Mouse (Mus musculus) kidney, adult 8-10 months (tissue): ENCODE results near the gene Dclk2.

Source experiments
- DNase-seq, 2 experiments: peaks; one replicate each; pipeline ENCODE4 v3.0.0; 2022

Dclk2 gene

GRCm38 (mm10) chr3:86839606-86840005 lies 81.0 kb downstream of the Dclk2 start:
- DNase-seq = no peak

- DNase-seq = no peak
Observed at GRCm38 (mm10) chr3:86837386-86837785, 83.3 kb downstream of the Dclk2 start.

- no peak for DNase-seq
Observed at GRCm38 (mm10) chr3:86835180-86835579, 85.5 kb downstream of the Dclk2 start.

GRCm38 (mm10) chr3:86834341-86834740 lies 86.3 kb downstream of the Dclk2 start:
- DNase-seq = no peak

GRCm38 (mm10) chr3:86832591-86833267 lies 87.9 kb downstream of the Dclk2 start:
- DNase-seq = no peak

- no peak for DNase-seq
Observed at GRCm38 (mm10) chr3:86832115-86832514, 88.5 kb downstream of the Dclk2 start.

GRCm38 (mm10) chr3:86827506-86827905 lies 93.1 kb downstream of the Dclk2 start:
- DNase-seq = no peak

- peak; percentile 57 to 73 for DNase-seq
Observed at GRCm38 (mm10) chr3:86821383-86821782, 99.3 kb downstream of the Dclk2 start.

- peak; percentile 40 to 74 for DNase-seq
Observed at GRCm38 (mm10) chr3:86820344-86820743, 100.3 kb downstream of the Dclk2 start.

GRCm38 (mm10) chr3:86819372-86819771 lies 101.3 kb downstream of the Dclk2 start:
- DNase-seq = no peak

GRCm38 (mm10) chr3:86818001-86818585 lies 102.6 kb downstream of the Dclk2 start:
- DNase-seq = peak in 1 of 2 experiments; percentile 22

GRCm38 (mm10) chr3:86812689-86813088 lies 108.0 kb downstream of the Dclk2 start:
- DNase-seq = peak; percentile 83 to 87

- DNase-seq = no peak
Observed at GRCm38 (mm10) chr3:86810908-86811307, 109.7 kb downstream of the Dclk2 start.

- no peak for DNase-seq
Observed at GRCm38 (mm10) chr3:86809646-86810045, 111.0 kb downstream of the Dclk2 start.

GRCm38 (mm10) chr3:86809199-86809598 lies 111.5 kb downstream of the Dclk2 start:
- DNase-seq = no peak

- DNase-seq = no peak
Observed at GRCm38 (mm10) chr3:86807750-86808467, 112.7 kb downstream of the Dclk2 start.

GRCm38 (mm10) chr3:86806834-86807233 lies 113.8 kb downstream of the Dclk2 start:
- no peak for DNase-seq

GRCm38 (mm10) chr3:86804265-86804664 lies 116.4 kb downstream of the Dclk2 start:
- DNase-seq = no peak

GRCm38 (mm10) chr3:86802825-86803224 lies 117.8 kb downstream of the Dclk2 start:
- no peak for DNase-seq

GRCm38 (mm10) chr3:86800841-86801240 lies 119.8 kb downstream of the Dclk2 start:
- DNase-seq = no peak

- no peak for DNase-seq
Observed at GRCm38 (mm10) chr3:86799041-86799440, 121.6 kb downstream of the Dclk2 start.

- no peak for DNase-seq
Observed at GRCm38 (mm10) chr3:86797871-86798460, 122.7 kb downstream of the Dclk2 start.

- no peak for DNase-seq
Observed at GRCm38 (mm10) chr3:86796716-86797115, 123.9 kb downstream of the Dclk2 start.
